Mouse (Mus musculus) liver, postnatal 0 days (tissue): ENCODE data around the gene Mgat4a. TPM values are rescaled to one million over a fixed set of nuclear protein-coding genes. Genes with fewer than 3 reads are reported as not detected.
"Not testable (repeated sequence)": the region's sequence is repeated elsewhere in the genome, so short reads cannot be mapped to it uniquely, and the experiment has no call there.

ENCODE experiments used
- ATAC-seq: fragments of 200-750 bp; cut with Nextera tagmentation; 2 replicates; pipeline ENCODE4 v1.8.0; 2017; ENCODE audit warnings: mild to moderate bottlenecking, moderate library complexity
- DNase-seq: peaks from one replicate; pipeline ENCODE4 v3.0.0-alpha.2; 2016
- H3K27ac ChIP-seq: fragments of 300-500 bp; sonication (generic); 2 replicates; pipeline ENCODE4 v1.5.1; 2014; ENCODE audit warnings: antibody characterized with exemption, moderate library complexity, mild to moderate bottlenecking, low read depth
- H3K27me3 ChIP-seq: fragments of 300-500 bp; sonication (generic); 2 replicates; pipeline ENCODE4 v1.6.1; 2014; ENCODE audit warnings: low read length, control low read depth, mixed read lengths; ENCODE audit not compliant: insufficient read depth
- H3K36me3 ChIP-seq: fragments of 300-500 bp; sonication (generic); replicated peaks from 2 replicates; pipeline ENCODE4 v1.6.1; 2014; ENCODE audit warnings: mild to moderate bottlenecking, control low read depth, low read length, moderate library complexity, mixed read lengths; ENCODE audit not compliant: insufficient read depth
- H3K4me1 ChIP-seq: fragments of 300-500 bp; sonication (generic); 2 replicates; pipeline ENCODE4 v1.6.1; 2014; ENCODE audit warnings: antibody characterized with exemption, mild to moderate bottlenecking, control low read depth; ENCODE audit not compliant: insufficient read depth
- H3K4me2 ChIP-seq: fragments of 300-500 bp; sonication (generic); 2 replicates; pipeline ENCODE4 v1.6.1; 2014; ENCODE audit warnings: low read depth, mild to moderate bottlenecking, low read length, moderate library complexity, mixed read lengths
- H3K4me3 ChIP-seq: fragments of 300-500 bp; sonication (generic); 2 replicates; pipeline ENCODE4 v1.5.1; 2014; ENCODE audit warnings: low read depth, low read length
- H3K9ac ChIP-seq: fragments of 300-500 bp; sonication (generic); replicated peaks from 2 replicates; pipeline ENCODE4 v1.6.1; 2014; ENCODE audit warnings: mild to moderate bottlenecking, moderate library complexity
- H3K9me3 ChIP-seq: fragments of 300-500 bp; sonication (generic); 2 replicates; pipeline ENCODE4 v1.6.1; 2016; ENCODE audit warnings: mild to moderate bottlenecking, control low read depth, low read length, mixed read lengths
- CTCF ChIP-seq: sonication (generic); IDR thresholded peaks from 2 replicates; pipeline ENCODE4 v1.5.1; 2016; ENCODE audit warnings: antibody characterized with exemption, low read depth
- EP300 ChIP-seq: IDR thresholded peaks from 2 replicates; pipeline ENCODE4 v1.6.1; 2016; ENCODE audit warnings: antibody characterized with exemption, low read depth, mild to moderate bottlenecking
- WGBS: fragments of 180-500 bp; shearing (Covaris S2); extraction: QIAGEN DNeasy Blood & Tissue Kit; methylation state at CpG from one replicate; pipeline ENCODE4 v1.1.7; 2014; ENCODE audit not compliant: insufficient replicate concordance; 5-methylcytosine and 5-hydroxymethylcytosine counted together
- polyA plus RNA-seq: library from polyadenylated mRNA; unstranded; fragments of >200 nt; fragmentation: Nextera tagmentation; extraction: Ambion mirVana; gene quantifications from 2 replicates; pipeline ENCODE4 v1.2.1, GENCODE M21; 2015

Mgat4a gene
- polyA plus RNA-seq, 1 experiment from 2014 or later, result 0.66 TPM

DNA sequence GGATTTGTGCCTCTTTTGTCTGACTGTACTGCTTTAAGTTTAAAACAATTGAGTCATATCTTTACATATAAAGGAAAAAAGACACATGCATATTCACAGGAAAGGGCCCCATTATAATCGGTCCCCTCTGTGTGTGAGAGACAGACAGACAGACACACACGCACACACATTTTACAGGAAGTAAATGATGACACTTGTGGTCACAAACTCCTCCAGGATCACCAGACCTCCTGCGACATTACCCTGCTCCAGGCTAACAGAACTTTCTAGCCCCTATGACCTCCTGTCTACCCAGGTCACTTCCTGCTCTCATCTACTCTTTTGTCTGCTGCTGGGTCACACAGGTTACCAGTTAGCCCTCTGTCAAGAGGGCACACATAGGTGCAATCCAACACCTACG lies 16.1 kb downstream of the Mgat4a start:
- DNase-seq (no peak), ATAC-seq (no peak)
- Histone ChIP-seq H3K4me3 (no peak overlapping the region), H3K4me2 (no peak overlapping the region), H3K36me3 (no peaks in the 10 kb centered on the region), H3K9me3 (no peaks in the 10 kb centered on the region), H3K27ac (no peak overlapping the region), H3K4me1 (no peaks in the 10 kb centered on the region), H3K27me3 (no peaks in the 10 kb centered on the region), H3K9ac (no peak overlapping the region)
- TF ChIP-seq CTCF (no peak), EP300 (no peak)
- WGBS, result 45% methylated on average over 4 of the region's 4 CpGs

DNA sequence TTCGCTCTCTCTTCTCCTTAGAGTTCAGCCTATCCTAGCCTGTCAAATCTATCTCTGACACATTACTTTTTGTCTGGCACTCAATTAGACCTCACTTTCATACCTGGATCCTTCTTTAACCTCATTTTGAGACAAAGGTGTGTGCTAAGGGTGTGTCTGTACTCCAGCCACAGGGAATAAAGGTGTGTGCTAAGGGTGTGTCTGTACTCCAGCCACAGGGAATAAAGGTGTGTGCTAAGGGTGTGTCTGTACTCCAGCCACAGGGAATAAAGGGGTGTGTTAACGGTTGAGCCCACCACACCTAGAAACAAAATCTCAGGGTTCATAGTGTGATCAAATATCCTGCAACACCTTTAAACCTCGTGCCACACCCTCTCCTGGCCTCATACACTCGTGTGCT lies 16.7 kb downstream of the Mgat4a start:
- not testable (repeated sequence) for H3K27me3 ChIP-seq, H3K36me3 ChIP-seq, H3K4me3 ChIP-seq, H3K4me1 ChIP-seq, ATAC-seq, H3K27ac ChIP-seq, DNase-seq, H3K9me3 ChIP-seq, H3K4me2 ChIP-seq, H3K9ac ChIP-seq
- WGBS, result 70% methylated on average over 4 of the region's 4 CpGs

DNA sequence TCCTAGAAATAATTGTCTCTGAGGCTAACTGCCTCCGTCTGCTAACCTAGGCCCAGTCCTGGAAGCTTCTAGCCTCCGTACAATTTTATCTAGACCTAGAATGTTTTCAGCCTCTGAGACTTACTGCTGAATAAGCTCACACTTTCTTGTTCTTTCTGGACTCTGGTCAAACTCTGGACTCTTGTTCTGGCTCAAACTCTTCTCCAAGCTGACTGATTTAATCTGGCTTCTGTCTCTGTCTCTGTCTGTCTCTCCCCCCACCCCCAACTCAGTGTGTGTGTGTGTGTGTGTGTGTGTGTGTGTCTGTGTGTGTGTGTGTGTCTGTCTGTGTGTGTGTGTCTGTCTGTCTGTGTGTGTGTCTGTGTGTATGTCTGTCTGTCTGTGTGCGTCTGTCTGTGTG lies 17.3 kb downstream of the Mgat4a start:
- not testable (repeated sequence) for H3K9me3 ChIP-seq, H3K27me3 ChIP-seq, H3K4me2 ChIP-seq, H3K9ac ChIP-seq, H3K36me3 ChIP-seq, H3K4me3 ChIP-seq, H3K4me1 ChIP-seq, DNase-seq, ATAC-seq, H3K27ac ChIP-seq
- 82% methylated on average over 3 of the region's 3 CpGs for WGBS

DNA sequence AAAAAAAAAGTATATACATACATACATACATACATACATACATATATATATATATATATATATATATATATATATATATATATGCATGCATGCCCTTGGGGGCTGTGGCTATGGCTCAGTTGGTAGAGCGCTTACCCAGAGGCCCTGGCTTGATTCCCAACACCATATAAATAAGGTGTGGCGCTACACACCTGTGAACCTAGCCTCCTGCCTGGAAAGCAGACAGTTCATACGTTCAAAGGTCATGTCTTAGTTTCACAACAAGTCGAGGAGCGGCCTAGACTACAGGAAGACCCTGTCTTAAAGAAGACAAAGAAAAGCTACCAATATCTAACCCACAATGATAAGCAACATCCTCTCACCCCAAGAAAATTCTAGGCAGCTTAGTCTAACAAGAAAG lies 18.7 kb downstream of the Mgat4a start:
- DNase-seq (no peak), ATAC-seq (no peak)
- Histone ChIP-seq H3K4me1 (no peaks in the 10 kb centered on the region), H3K4me2 (no peak overlapping the region), H3K36me3 (no peaks in the 10 kb centered on the region), H3K9ac (no peak overlapping the region), H3K27me3 (no peaks in the 10 kb centered on the region), H3K4me3 (no peak overlapping the region), H3K9me3 (no peaks in the 10 kb centered on the region), H3K27ac (no peak overlapping the region)
- 57% methylated on average over 5 of the region's 5 CpGs for WGBS
- TF ChIP-seq CTCF, result no peak

DNA sequence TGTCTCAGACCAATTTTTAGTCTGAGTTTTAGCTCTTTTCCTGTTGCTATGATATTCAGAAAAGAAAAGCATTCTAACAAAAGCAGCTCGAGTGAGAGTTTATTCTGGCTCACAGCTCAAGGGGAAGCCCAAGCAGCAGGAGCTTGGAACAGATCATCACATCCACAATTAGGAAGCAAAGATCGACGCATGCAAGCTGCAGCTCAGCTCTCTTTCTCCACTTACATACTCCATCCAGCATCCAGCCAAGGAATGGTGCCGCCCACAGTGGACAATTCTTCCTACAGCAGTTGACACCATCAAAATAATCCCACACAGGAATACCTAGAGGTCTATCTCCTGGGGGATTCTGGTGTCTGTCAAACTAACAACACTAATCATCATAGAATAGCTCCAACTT lies 22.0 kb downstream of the Mgat4a start:
- H3K9ac ChIP-seq, result no peak overlapping the region
- H3K4me3 ChIP-seq, result no peak overlapping the region
- ATAC-seq (no peak), DNase-seq (no peak)
- H3K4me2 ChIP-seq, result no peak overlapping the region
- no peaks in the 10 kb centered on the region for H3K36me3 ChIP-seq
- 83% methylated on average over 4 of the region's 4 CpGs for WGBS
- H3K4me1 ChIP-seq, result no peaks in the 10 kb centered on the region
- TF ChIP-seq CTCF, result no peak
- TF ChIP-seq EP300, result no peak
- no peaks in the 10 kb centered on the region for H3K9me3 ChIP-seq
- no peaks in the 10 kb centered on the region for H3K27me3 ChIP-seq
- H3K27ac ChIP-seq, result no peak overlapping the region

DNA sequence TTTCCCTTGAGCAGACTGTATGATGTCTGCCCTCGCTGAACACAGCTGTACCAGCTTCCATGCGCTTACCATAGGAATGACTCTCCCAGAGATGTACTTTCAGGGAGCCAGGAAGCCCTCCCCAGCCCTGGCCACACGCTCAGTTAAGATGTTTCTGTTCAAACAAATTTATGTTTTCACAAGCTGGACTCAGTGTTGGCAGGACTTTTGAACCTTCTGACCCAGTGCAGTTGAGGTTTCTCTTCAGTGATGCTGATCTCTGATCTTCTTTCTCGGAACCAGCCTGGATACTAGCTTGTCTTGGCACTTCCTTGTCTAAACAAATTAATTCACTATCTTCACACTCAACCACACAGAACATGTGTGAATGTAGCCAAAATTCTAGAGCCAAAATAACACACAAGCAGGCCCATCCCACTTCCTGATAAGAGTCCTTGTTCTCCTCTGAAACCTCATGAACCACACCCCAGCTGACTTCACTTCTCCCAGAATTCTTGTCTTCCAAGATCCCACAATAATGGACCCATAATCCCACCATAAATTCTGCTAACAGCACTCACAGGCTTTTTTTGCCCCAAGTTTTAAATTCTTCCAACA lies 22.6 kb downstream of the Mgat4a start:
- Histone ChIP-seq H3K4me2 (no peak overlapping the region), H3K4me1 (no peaks in the 10 kb centered on the region), H3K9me3 (no peaks in the 10 kb centered on the region), H3K4me3 (no peak overlapping the region), H3K36me3 (no peaks in the 10 kb centered on the region), H3K27me3 (no peaks in the 10 kb centered on the region), H3K27ac (no peak overlapping the region), H3K9ac (no peak overlapping the region)
- 58% methylated on average over 4 of the region's 4 CpGs for WGBS
- ATAC-seq (no peak), DNase-seq (no peak)
- TF ChIP-seq CTCF (no peak), EP300 (no peak)

DNA sequence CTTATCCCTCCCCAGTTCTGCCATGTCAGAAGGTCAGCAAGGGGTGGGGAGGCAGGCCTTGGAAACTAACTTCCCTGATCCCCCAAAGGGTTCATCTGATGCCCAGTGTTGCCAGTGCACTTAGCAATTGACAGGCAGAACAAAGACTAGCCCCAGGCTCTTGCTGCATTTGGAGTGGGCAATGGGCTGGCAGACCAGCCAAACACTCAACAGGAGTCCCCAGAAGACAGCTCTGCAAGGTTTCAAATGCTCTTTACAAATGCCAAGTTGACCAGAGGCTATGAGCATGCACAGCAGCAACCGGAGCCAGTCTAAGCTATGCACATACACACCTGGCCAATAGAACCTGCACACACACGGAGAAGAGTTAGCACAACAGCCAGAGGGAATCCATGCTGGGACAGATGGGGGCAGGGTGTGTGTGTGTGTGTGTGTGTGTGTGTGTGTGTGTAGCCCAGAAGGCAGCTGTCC lies 27.8 kb downstream of the Mgat4a start:
- no peaks in the 10 kb centered on the region for H3K4me1 ChIP-seq
- no peak overlapping the region for H3K4me2 ChIP-seq
- ATAC-seq (no peak), DNase-seq (no peak)
- TF ChIP-seq CTCF (no peak), EP300 (no peak)
- H3K27ac ChIP-seq, result no peak overlapping the region
- no peaks in the 10 kb centered on the region for H3K27me3 ChIP-seq
- 82% methylated on average over 2 of the region's 2 CpGs for whole genome bisulfite sequencing
- H3K4me3 ChIP-seq, result no peak overlapping the region
- H3K9me3 ChIP-seq, result no peaks in the 10 kb centered on the region
- H3K36me3 ChIP-seq, result no peaks in the 10 kb centered on the region
- H3K9ac ChIP-seq, result no peak overlapping the region
